Mouse (Mus musculus): ENCODE results near the gene Med12l.

DNA sequence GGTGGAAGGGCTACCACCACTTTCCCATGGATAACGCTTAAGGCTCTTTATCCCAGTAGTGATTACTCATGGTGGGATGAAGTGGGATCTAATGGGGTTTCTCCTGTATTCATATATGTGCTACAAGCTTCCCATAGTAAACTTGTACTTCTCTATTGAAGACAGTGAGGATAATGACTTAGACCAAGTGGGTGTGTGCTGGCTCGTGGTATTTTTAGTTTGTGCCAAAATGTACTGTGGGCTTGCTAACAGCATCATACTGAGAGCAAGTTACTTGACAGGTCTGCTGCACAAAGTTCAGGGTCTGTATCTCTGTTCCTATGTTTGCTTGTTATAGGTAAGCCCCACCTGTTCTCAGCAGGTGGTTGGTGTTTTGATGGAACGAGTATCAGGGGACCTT is 60.3 kb downstream of the Med12l start:
- no peak for TF ChIP-seq POLR2AphosphoS2 (IDR thresholded peaks at IDR 0.05; ENCODE audit: insufficient read length, low read depth)
- no peak for TF ChIP-seq TCF12 (IDR thresholded peaks at IDR 0.05; ENCODE audit: insufficient read depth, poor library complexity, severe bottlenecking)
- TF ChIP-seq POLR2A (IDR thresholded peaks at IDR 0.05; ENCODE audit: insufficient read length, low read depth) = no peak
- TF ChIP-seq MAX (IDR thresholded peaks at IDR 0.05; ENCODE audit: low read depth) = no peak
- no peak for TF ChIP-seq E2F4 (IDR thresholded peaks at IDR 0.05; ENCODE audit: insufficient read depth)
- TF ChIP-seq CEBPB (IDR thresholded peaks at IDR 0.05; ENCODE audit: insufficient read depth, poor library complexity, severe bottlenecking) = no peak
- TF ChIP-seq MYOG (IDR thresholded peaks at IDR 0.05; ENCODE audit: control insufficient read depth in 1 of 3, insufficient read depth in 1 of 3, insufficient read length in 2 of 3, low read depth in 2 of 3) = no peak
- no peak for TF ChIP-seq USF1 (IDR thresholded peaks at IDR 0.05; ENCODE audit: low read depth)
- TF ChIP-seq REST (IDR thresholded peaks at IDR 0.05; ENCODE audit: insufficient read depth, insufficient read length) = no peak
- TF ChIP-seq MYOD1 (IDR thresholded peaks at IDR 0.05; ENCODE audit: control insufficient read depth in 1 of 3, insufficient read length in 2 of 3, low read depth in 2 of 3) = no peak
- TF ChIP-seq TCF3 (IDR thresholded peaks at IDR 0.05; ENCODE audit: insufficient read length, low read depth) = no peak
